Mouse (Mus musculus): ENCODE data around the gene Irf4. TPM values are rescaled to one million over a fixed set of nuclear protein-coding genes. Genes with fewer than 3 reads are reported as not detected.

Gene Irf4
- not detected in 2 replicates for polyA plus RNA-seq (2014; fragmentation: Nextera tagmentation; extraction: Ambion mirVana)

GRCm38 (mm10) chr13:30749021-30749556, at the start of gene Irf4:
Gene Irf4 (plus strand): TSS chr13:30749226.
- WGBS, result 2% methylated on average over 21 of the region's 21 CpGs
- peaks cover 32% of the 10 kb centered on the region for H3K27me3 ChIP-seq (ENCODE audit: control insufficient read depth, insufficient read depth, low read length)
- ATAC-seq (replicated peaks; ENCODE audit: insufficient number of reproducible peaks, low FRiP score, low TSS enrichment, low read depth) (peak; percentile 84), DNase-seq (ENCODE audit: low spot score) (peak; percentile 53)
- H3K4me3 ChIP-seq (ENCODE audit: low read depth, low read length), result peak within 1 kb of the TSS; percentile 33
- no peaks in the 10 kb centered on the region for H3K36me3 ChIP-seq (replicated peaks; ENCODE audit: control insufficient read depth, insufficient read depth, low read depth, low read length)
- peak within 1 kb of the TSS; percentile 61 for H3K4me2 ChIP-seq (ENCODE audit: low read depth, low read length)
- no peaks in the 10 kb centered on the region for H3K9me3 ChIP-seq (replicated peaks; ENCODE audit: control insufficient read depth, low read length)
- H3K27ac ChIP-seq (replicated peaks; ENCODE audit: low read depth, low read length), result no peak within 1 kb of the TSS
- H3K4me1 ChIP-seq (ENCODE audit: control insufficient read depth, insufficient read depth, low read length), result no peaks in the 10 kb centered on the region
- H3K9ac ChIP-seq (replicated peaks; ENCODE audit: low read length), result no peak within 1 kb of the TSS

GRCm38 (mm10) chr13:30702695-30703094, 46.3 kb upstream of the Irf4 start:
- H3K9ac ChIP-seq (replicated peaks; ENCODE audit: low read length), result no peak overlapping the region
- H3K9me3 ChIP-seq (replicated peaks; ENCODE audit: control insufficient read depth, low read length), result no peaks in the 10 kb centered on the region
- H3K27ac ChIP-seq (replicated peaks; ENCODE audit: low read depth, low read length), result no peak overlapping the region
- H3K4me3 ChIP-seq (ENCODE audit: low read depth, low read length), result no peak overlapping the region
- H3K4me1 ChIP-seq (ENCODE audit: control insufficient read depth, insufficient read depth, low read length), result no peaks in the 10 kb centered on the region
- no peak overlapping the region for H3K4me2 ChIP-seq (ENCODE audit: low read depth, low read length)
- 95% methylated on average over 5 of the region's 5 CpGs for WGBS
- H3K27me3 ChIP-seq (ENCODE audit: control insufficient read depth, insufficient read depth, low read length), result no peaks in the 10 kb centered on the region
- no peak for DNase-seq (ENCODE audit: low spot score)
- ATAC-seq (replicated peaks; ENCODE audit: insufficient number of reproducible peaks, low FRiP score, low TSS enrichment, low read depth), result no peak
- no peaks in the 10 kb centered on the region for H3K36me3 ChIP-seq (replicated peaks; ENCODE audit: control insufficient read depth, insufficient read depth, low read depth, low read length)

- Histone ChIP-seq H3K27me3 (ENCODE audit: control insufficient read depth, insufficient read depth, low read length) (no peaks in the 10 kb centered on the region), H3K9ac (replicated peaks; ENCODE audit: low read length) (no peak overlapping the region), H3K27ac (replicated peaks; ENCODE audit: low read depth, low read length) (no peak overlapping the region), H3K4me3 (ENCODE audit: low read depth, low read length) (no peak overlapping the region), H3K9me3 (replicated peaks; ENCODE audit: control insufficient read depth, low read length) (no peaks in the 10 kb centered on the region), H3K4me2 (ENCODE audit: low read depth, low read length) (no peak overlapping the region), H3K36me3 (replicated peaks; ENCODE audit: control insufficient read depth, insufficient read depth, low read depth, low read length) (no peaks in the 10 kb centered on the region), H3K4me1 (ENCODE audit: control insufficient read depth, insufficient read depth, low read length) (no peaks in the 10 kb centered on the region)
- WGBS, result 88% methylated on average over 8 of the region's 8 CpGs
- no peak for ATAC-seq (replicated peaks; ENCODE audit: insufficient number of reproducible peaks, low FRiP score, low TSS enrichment, low read depth)
- DNase-seq (ENCODE audit: low spot score), result no peak
Observed at GRCm38 (mm10) chr13:30704246-30705095, 44.6 kb upstream of the Irf4 start.

GRCm38 (mm10) chr13:30711066-30711465, 38.0 kb upstream of the Irf4 start:
- no peak overlapping the region for H3K9ac ChIP-seq (replicated peaks; ENCODE audit: low read length)
- WGBS, result 72% methylated on average over 2 of the region's 2 CpGs
- no peak for ATAC-seq (replicated peaks; ENCODE audit: insufficient number of reproducible peaks, low FRiP score, low TSS enrichment, low read depth)

GRCm38 (mm10) chr13:30711711-30712110, 37.3 kb upstream of the Irf4 start:
- Histone ChIP-seq H3K36me3 (replicated peaks; ENCODE audit: control insufficient read depth, insufficient read depth, low read depth, low read length) (no peaks in the 10 kb centered on the region), H3K9ac (replicated peaks; ENCODE audit: low read length) (no peak overlapping the region), H3K4me1 (ENCODE audit: control insufficient read depth, insufficient read depth, low read length) (no peaks in the 10 kb centered on the region), H3K27ac (replicated peaks; ENCODE audit: low read depth, low read length) (no peak overlapping the region), H3K4me3 (ENCODE audit: low read depth, low read length) (no peak overlapping the region), H3K9me3 (replicated peaks; ENCODE audit: control insufficient read depth, low read length) (no peaks in the 10 kb centered on the region), H3K4me2 (ENCODE audit: low read depth, low read length) (no peak overlapping the region), H3K27me3 (ENCODE audit: control insufficient read depth, insufficient read depth, low read length) (no peaks in the 10 kb centered on the region)
- no peak for DNase-seq (ENCODE audit: low spot score)
- no peak for ATAC-seq (replicated peaks; ENCODE audit: insufficient number of reproducible peaks, low FRiP score, low TSS enrichment, low read depth)
- WGBS, result 91% methylated on average over 3 of the region's 3 CpGs

More at GRCm38 (mm10) chr13:30711066-30711465, 38.0 kb upstream of the Irf4 start:
- Histone ChIP-seq H3K27me3 (ENCODE audit: control insufficient read depth, insufficient read depth, low read length) (no peaks in the 10 kb centered on the region), H3K4me3 (ENCODE audit: low read depth, low read length) (no peak overlapping the region), H3K9me3 (replicated peaks; ENCODE audit: control insufficient read depth, low read length) (no peaks in the 10 kb centered on the region), H3K27ac (replicated peaks; ENCODE audit: low read depth, low read length) (no peak overlapping the region), H3K4me2 (ENCODE audit: low read depth, low read length) (no peak overlapping the region), H3K36me3 (replicated peaks; ENCODE audit: control insufficient read depth, insufficient read depth, low read depth, low read length) (no peaks in the 10 kb centered on the region), H3K4me1 (ENCODE audit: control insufficient read depth, insufficient read depth, low read length) (no peaks in the 10 kb centered on the region)
- DNase-seq (ENCODE audit: low spot score), result no peak

- no peaks in the 10 kb centered on the region for H3K27me3 ChIP-seq (ENCODE audit: control insufficient read depth, insufficient read depth, low read length)
- WGBS, result 81% methylated on average over 6 of the region's 6 CpGs
- H3K27ac ChIP-seq (replicated peaks; ENCODE audit: low read depth, low read length), result no peak overlapping the region
- H3K9ac ChIP-seq (replicated peaks; ENCODE audit: low read length), result no peak overlapping the region
- no peak overlapping the region for H3K4me2 ChIP-seq (ENCODE audit: low read depth, low read length)
- DNase-seq (ENCODE audit: low spot score), result no peak
- no peak overlapping the region for H3K4me3 ChIP-seq (ENCODE audit: low read depth, low read length)
- 0 out of 2 replicates have a peak, but pooled peaks have one; percentile 14 for ATAC-seq (replicated peaks; ENCODE audit: insufficient number of reproducible peaks, low FRiP score, low TSS enrichment, low read depth)
- H3K4me1 ChIP-seq (ENCODE audit: control insufficient read depth, insufficient read depth, low read length), result no peaks in the 10 kb centered on the region
- H3K36me3 ChIP-seq (replicated peaks; ENCODE audit: control insufficient read depth, insufficient read depth, low read depth, low read length), result no peaks in the 10 kb centered on the region
- H3K9me3 ChIP-seq (replicated peaks; ENCODE audit: control insufficient read depth, low read length), result no peaks in the 10 kb centered on the region
Observed at GRCm38 (mm10) chr13:30712280-30712679, 36.7 kb upstream of the Irf4 start.

- H3K9me3 ChIP-seq (replicated peaks; ENCODE audit: control insufficient read depth, low read length), result no peaks in the 10 kb centered on the region
- H3K27me3 ChIP-seq (ENCODE audit: control insufficient read depth, insufficient read depth, low read length), result no peaks in the 10 kb centered on the region
- no peak overlapping the region for H3K4me2 ChIP-seq (ENCODE audit: low read depth, low read length)
- no peak overlapping the region for H3K27ac ChIP-seq (replicated peaks; ENCODE audit: low read depth, low read length)
- no peak overlapping the region for H3K4me3 ChIP-seq (ENCODE audit: low read depth, low read length)
- DNase-seq (ENCODE audit: low spot score) (no peak), ATAC-seq (replicated peaks; ENCODE audit: insufficient number of reproducible peaks, low FRiP score, low TSS enrichment, low read depth) (no peak)
- H3K4me1 ChIP-seq (ENCODE audit: control insufficient read depth, insufficient read depth, low read length), result no peaks in the 10 kb centered on the region
- H3K36me3 ChIP-seq (replicated peaks; ENCODE audit: control insufficient read depth, insufficient read depth, low read depth, low read length), result no peaks in the 10 kb centered on the region
- no peak overlapping the region for H3K9ac ChIP-seq (replicated peaks; ENCODE audit: low read length)
- 86% methylated on average over 3 of the region's 3 CpGs for WGBS
Observed at GRCm38 (mm10) chr13:30713621-30714020, 35.4 kb upstream of the Irf4 start.

- no peak for DNase-seq (ENCODE audit: low spot score)
- no peak overlapping the region for H3K9ac ChIP-seq (replicated peaks; ENCODE audit: low read length)
- no peak for ATAC-seq (replicated peaks; ENCODE audit: insufficient number of reproducible peaks, low FRiP score, low TSS enrichment, low read depth)
- no peak overlapping the region for H3K4me3 ChIP-seq (ENCODE audit: low read depth, low read length)
- no peak overlapping the region for H3K27ac ChIP-seq (replicated peaks; ENCODE audit: low read depth, low read length)
- no peaks in the 10 kb centered on the region for H3K4me1 ChIP-seq (ENCODE audit: control insufficient read depth, insufficient read depth, low read length)
- H3K4me2 ChIP-seq (ENCODE audit: low read depth, low read length), result no peak overlapping the region
- H3K36me3 ChIP-seq (replicated peaks; ENCODE audit: control insufficient read depth, insufficient read depth, low read depth, low read length), result no peaks in the 10 kb centered on the region
- no peaks in the 10 kb centered on the region for H3K9me3 ChIP-seq (replicated peaks; ENCODE audit: control insufficient read depth, low read length)
- H3K27me3 ChIP-seq (ENCODE audit: control insufficient read depth, insufficient read depth, low read length), result no peaks in the 10 kb centered on the region
- WGBS, result 86% methylated on average over 6 of the region's 6 CpGs
Observed at GRCm38 (mm10) chr13:30714552-30714951, 34.5 kb upstream of the Irf4 start.

All from embryonic facial prominence, embryonic 11.5 days (tissue).